Comparison of ENCODE assay signal across 13 mouse cellular contexts in genomic region chr12:74458521-74458920, GRCm38 (mm10).
DNase-seq lines count a peak whose midpoint lies in the region; ATAC-seq lines count a peak whose summit lies in the region.
"Had no signal": no experiment of that assay in that cellular context is flagged by ENCODE, and none has a peak within 500 bp of the region (broad histone marks: within the 10 kb centered on the region; RNA-seq: fewer than 3 reads in every experiment).

No protein-coding gene starts in this region.

- no peaks in the 10 kb centered on the region for H3K9me3 ChIP-seq in forebrain, embryonic 14.5 days (replicated peaks; ENCODE audit: control insufficient read depth, low read length)
- H3K9me3 ChIP-seq in forebrain, embryonic 12.5 days, result no peaks in the 10 kb centered on the region
- no peaks in the 10 kb centered on the region for H3K9me3 ChIP-seq in liver, embryonic 11.5 days (ENCODE audit: control insufficient read depth, low read length)
- H3K9me3 ChIP-seq: intestine, embryonic 15.5 days; neural tube, embryonic 13.5 days had no signal

- H3K27ac ChIP-seq in forebrain, embryonic 14.5 days (ENCODE audit: low read depth, low read length), result no peak overlapping the region
- no peak overlapping the region for H3K27ac ChIP-seq in forebrain, embryonic 12.5 days
- no peak overlapping the region for H3K27ac ChIP-seq in liver, embryonic 11.5 days (ENCODE audit: low read depth, low read length)
- H3K27ac ChIP-seq: intestine, embryonic 15.5 days; neural tube, embryonic 13.5 days had no signal

- H3K4me2 ChIP-seq in forebrain, embryonic 14.5 days (ENCODE audit: low read length), result no peak overlapping the region
- H3K4me2 ChIP-seq in forebrain, embryonic 12.5 days, result no peak overlapping the region
- no peak overlapping the region for H3K4me2 ChIP-seq in liver, embryonic 11.5 days
- H3K4me2 ChIP-seq: intestine, embryonic 15.5 days; neural tube, embryonic 13.5 days had no signal

- H3K9ac ChIP-seq in forebrain, embryonic 14.5 days (ENCODE audit: low read length), result no peak overlapping the region
- no peak overlapping the region for H3K9ac ChIP-seq in forebrain, embryonic 12.5 days
- no peak overlapping the region for H3K9ac ChIP-seq in liver, embryonic 11.5 days (ENCODE audit: low read depth, low read length)
- H3K9ac ChIP-seq: intestine, embryonic 15.5 days; liver, postnatal 0 days; neural tube, embryonic 13.5 days had no signal

- ATAC-seq in forebrain, embryonic 14.5 days, result peak; percentile 48; the same call in 1 of the 2 replicates
- ATAC-seq in forebrain, embryonic 12.5 days (ENCODE audit: low FRiP score), result no peak
- peak; percentile 94 for ATAC-seq in frontal cortex, adult (ENCODE audit: low TSS enrichment)
- no peak for ATAC-seq in liver, embryonic 11.5 days (replicated peaks; ENCODE audit: low FRiP score)
- ATAC-seq in activated CD4-positive, CD25-positive, alpha-beta regulatory T cell, adult 4 months, result no peak
- ATAC-seq: intestine, embryonic 15.5 days; liver, postnatal 0 days had no signal

- H3K27me3 ChIP-seq in forebrain, embryonic 14.5 days (replicated peaks; ENCODE audit: control insufficient read depth, insufficient read depth, low read length), result no peaks in the 10 kb centered on the region
- no peaks in the 10 kb centered on the region for H3K27me3 ChIP-seq in forebrain, embryonic 12.5 days
- no peaks in the 10 kb centered on the region for H3K27me3 ChIP-seq in liver, embryonic 11.5 days (replicated peaks; ENCODE audit: control insufficient read depth, insufficient read depth, low read length)
- H3K27me3 ChIP-seq: intestine, embryonic 15.5 days; neural tube, embryonic 13.5 days had no signal

- no peaks in the 10 kb centered on the region for H3K36me3 ChIP-seq in forebrain, embryonic 14.5 days (ENCODE audit: control insufficient read depth, insufficient read depth, low read length)
- no peaks in the 10 kb centered on the region for H3K36me3 ChIP-seq in forebrain, embryonic 12.5 days (replicated peaks)
- no peaks in the 10 kb centered on the region for H3K36me3 ChIP-seq in liver, embryonic 11.5 days (ENCODE audit: control insufficient read depth, insufficient read depth, low read length)
- H3K36me3 ChIP-seq: intestine, embryonic 15.5 days; neural tube, embryonic 13.5 days had no signal

- WGBS in forebrain, embryonic 14.5 days, result 43% methylated on average over 4 of the region's 4 CpGs
- WGBS in forebrain, embryonic 12.5 days, result 45% methylated on average over 4 of the region's 4 CpGs
- WGBS in liver, embryonic 11.5 days, result 40% methylated on average over 4 of the region's 4 CpGs

- no peaks in the 10 kb centered on the region for H3K4me1 ChIP-seq in forebrain, embryonic 14.5 days (ENCODE audit: control insufficient read depth, insufficient read depth, low read length)
- H3K4me1 ChIP-seq in forebrain, embryonic 12.5 days, result peaks cover 7% of the 10 kb centered on the region; the same call in 1 of the 2 replicates
- H3K4me1 ChIP-seq in liver, embryonic 11.5 days (replicated peaks; ENCODE audit: control insufficient read depth, insufficient read depth, low read length), result no peaks in the 10 kb centered on the region
- H3K4me1 ChIP-seq: intestine, embryonic 15.5 days; neural tube, embryonic 13.5 days had no signal

- peak; percentile 25 for DNase-seq in forebrain, embryonic 14.5 days (ENCODE audit: low spot score)
- peak; percentile 24 to 33 for DNase-seq in layer of hippocampus, postnatal 25 days (ENCODE audit: extremely low spot score in 1 of 2, low spot score in 1 of 2)
- DNase-seq in retina, postnatal 1 day, result peak; percentile 66
- DNase-seq in liver, embryonic 11.5 days (ENCODE audit: low spot score), result no peak
- DNase-seq in thymus, postnatal 25 days, result no peak
- DNase-seq: cerebellum, postnatal 25 days; heart, postnatal 10 days; liver, postnatal 0 days had no signal

- H3K4me3 ChIP-seq in forebrain, embryonic 14.5 days (ENCODE audit: low read depth, low read length), result no peak overlapping the region
- no peak overlapping the region for H3K4me3 ChIP-seq in forebrain, embryonic 12.5 days (replicated peaks)
- no peak overlapping the region for H3K4me3 ChIP-seq in liver, embryonic 11.5 days (ENCODE audit: low read depth, low read length)
- H3K4me3 ChIP-seq: intestine, embryonic 15.5 days; neural tube, embryonic 13.5 days had no signal

Comparison
In these comparisons a context has a peak if more than half of its experiments do, and no peak if none do; other contexts are left out.
1. ATAC-seq: peak in forebrain, embryonic 14.5 days (single experiment) and frontal cortex, adult (single experiment); none in forebrain, embryonic 12.5 days (single experiment), liver, embryonic 11.5 days (single experiment) and activated CD4-positive, CD25-positive, alpha-beta regulatory T cell, adult 4 months (single experiment).
2. DNase-seq: peak in forebrain, embryonic 14.5 days (single experiment), layer of hippocampus, postnatal 25 days (2 of 2) and retina, postnatal 1 day (single experiment); none in liver, embryonic 11.5 days (single experiment) and thymus, postnatal 25 days (single experiment).